Comparison of ENCODE assay signal across 8 mouse cellular contexts in the genomic region with DNA sequence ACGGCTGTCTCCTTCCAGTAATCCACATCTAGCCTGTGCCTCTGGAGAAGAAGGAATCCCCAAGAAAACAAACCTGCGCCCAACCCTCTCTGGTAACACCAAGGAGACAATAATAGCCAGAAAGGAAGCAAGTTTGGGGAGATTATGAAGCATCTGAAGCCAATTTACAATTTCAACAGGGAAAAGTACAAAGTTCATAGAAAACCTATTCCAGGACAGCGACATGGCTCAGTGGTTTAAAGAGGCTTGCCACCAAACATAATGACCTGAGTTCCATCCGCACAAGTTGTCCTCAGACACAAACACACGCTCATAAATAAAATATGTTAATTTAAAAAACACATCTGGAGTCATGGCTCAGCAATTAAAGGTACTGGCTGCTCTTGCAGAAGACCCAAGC. TPM values are rescaled to one million over a fixed set of nuclear protein-coding genes. Genes with fewer than 3 reads are reported as not detected.
DNase-seq lines count a peak whose midpoint lies in the region; ATAC-seq and TF ChIP-seq lines count a peak whose summit lies in the region.

No protein-coding gene starts in this region.

- H3K4me3 ChIP-seq in erythroblast, embryonic 14.5 days (replicated peaks): peak overlapping the region; percentile 87
- peak overlapping the region; percentile 96 for H3K4me3 ChIP-seq in spleen, adult 2 months (ENCODE audit: extremely low read depth, insufficient read depth, insufficient read length)
- H3K4me3 ChIP-seq in limb, embryonic 15.5 days: peak overlapping the region; percentile 99
- peak overlapping the region; percentile 77 for H3K4me3 ChIP-seq in stomach, embryonic 16.5 days (replicated peaks; ENCODE audit: low read length)

- peak overlapping the region; percentile 69 for H3K27ac ChIP-seq in spleen, adult 2 months (ENCODE audit: insufficient read depth, low read length)
- 0 out of 2 replicates have a peak overlapping the region, but pooled peaks have one; percentile 75 for H3K27ac ChIP-seq in limb, embryonic 15.5 days
- H3K27ac ChIP-seq in stomach, embryonic 16.5 days (ENCODE audit: low read length): peak overlapping the region; percentile 74

- H3K4me1 ChIP-seq in erythroblast, embryonic 14.5 days (ENCODE audit: control insufficient read depth): peaks cover 54% of the 10 kb centered on the region
- H3K4me1 ChIP-seq in spleen, adult 2 months (ENCODE audit: control insufficient read depth, insufficient read depth, insufficient read length): peaks cover 16% of the 10 kb centered on the region
- peaks cover 25% of the 10 kb centered on the region for H3K4me1 ChIP-seq in limb, embryonic 15.5 days
- peaks cover 36% of the 10 kb centered on the region for H3K4me1 ChIP-seq in stomach, embryonic 16.5 days (ENCODE audit: control insufficient read depth, insufficient read depth, low read length)

- 0 out of 2 replicates have a peak overlapping the region, but pooled peaks have one; percentile 23 for H3K9ac ChIP-seq in limb, embryonic 15.5 days
- H3K9ac ChIP-seq in stomach, embryonic 16.5 days (ENCODE audit: low read length): peak overlapping the region; percentile 72

- no peak for TF ChIP-seq POLR2A in spleen, adult 2 months (IDR thresholded peaks at IDR 0.05; ENCODE audit: low read depth, low read length)

- no peaks in the 10 kb centered on the region for H3K9me3 ChIP-seq in erythroblast, embryonic 14.5 days (ENCODE audit: control insufficient read depth, low read length)
- H3K9me3 ChIP-seq in limb, embryonic 15.5 days: no peaks in the 10 kb centered on the region
- H3K9me3 ChIP-seq in stomach, embryonic 16.5 days (replicated peaks; ENCODE audit: control insufficient read depth, low read length): no peaks in the 10 kb centered on the region

- peak overlapping the region; percentile 77 for H3K4me2 ChIP-seq in limb, embryonic 15.5 days
- peak overlapping the region; percentile 83 for H3K4me2 ChIP-seq in stomach, embryonic 16.5 days (ENCODE audit: low read depth, low read length)

- no peak for DNase-seq in spleen, adult 2 months (ENCODE audit: low read depth in 1 of 2, low spot score in 2 of 2)
- DNase-seq in spleen, postnatal 36 days (ENCODE audit: low spot score in 2 of 2): no peak
- DNase-seq in cerebellum, postnatal 14 days: no peak
- no peak for DNase-seq in c-Kit-positive CD71-positive TER-119-positive erythroid progenitor cells, embryonic 14.5 days (ENCODE audit: low spot score)

- 52% methylated on average over 5 of the region's 5 CpGs for WGBS in spleen, adult 2 months
- WGBS in limb, embryonic 15.5 days: 33% methylated on average over 5 of the region's 5 CpGs
- WGBS in stomach, embryonic 16.5 days: 42% methylated on average over 5 of the region's 5 CpGs

- ATAC-seq in erythroblast, adult 5-6 weeks (replicated peaks; ENCODE audit: low FRiP score, poor library complexity, severe bottlenecking): no peak
- ATAC-seq in limb, embryonic 15.5 days (ENCODE audit: insufficient number of reproducible peaks, low FRiP score, low TSS enrichment, low read depth): no peak
- no peak for ATAC-seq in stomach, embryonic 16.5 days (ENCODE audit: insufficient read depth, low FRiP score)

- H3K36me3 ChIP-seq in erythroblast, embryonic 14.5 days (ENCODE audit: control insufficient read depth): peaks cover 18% of the 10 kb centered on the region
- no peaks in the 10 kb centered on the region for H3K36me3 ChIP-seq in spleen, adult 2 months (ENCODE audit: control insufficient read depth, insufficient read depth, low read length)
- H3K36me3 ChIP-seq in limb, embryonic 15.5 days: no peaks in the 10 kb centered on the region
- H3K36me3 ChIP-seq in stomach, embryonic 16.5 days (ENCODE audit: control insufficient read depth, insufficient read depth, low read length): no peaks in the 10 kb centered on the region

- no peak for TF ChIP-seq CTCF in spleen, adult 2 months (IDR thresholded peaks at IDR 0.05; ENCODE audit: extremely low read depth, insufficient read depth, insufficient read length, insufficient replicate concordance)

- H3K27me3 ChIP-seq in erythroblast, embryonic 14.5 days (ENCODE audit: control insufficient read depth): no peaks in the 10 kb centered on the region
- H3K27me3 ChIP-seq in spleen, adult 2 months (ENCODE audit: control insufficient read depth, insufficient read depth, low read length): no peaks in the 10 kb centered on the region; the same call in 1 of the 2 replicates
- no peaks in the 10 kb centered on the region for H3K27me3 ChIP-seq in limb, embryonic 15.5 days
- no peaks in the 10 kb centered on the region for H3K27me3 ChIP-seq in stomach, embryonic 16.5 days (ENCODE audit: control insufficient read depth, insufficient read depth, low read length)

RNA-seq across cellular contexts. Expression of gene Gatad2a, which starts 21.4 kb away (rescaled TPM):
- polyA plus RNA-seq in erythroblast, embryonic 14.5 days (2012): 5.9 and 8.1 TPM in 2 replicates
- total RNA-seq in erythroblast, adult 5-6 weeks (2015; ENCODE audit: low replicate concordance): 22.8 and 30.2 TPM in 2 replicates
- total RNA-seq in erythroblast, adult 5-6 weeks (2017; ENCODE audit: low replicate concordance): 25.7 and 31.8 TPM in 2 replicates
- 45.8 and 64.6 TPM in 2 replicates for polyA plus RNA-seq in spleen, adult 2 months (2012; rRNA removed)
- 36.3 and 39.7 TPM in 2 replicates for polyA plus RNA-seq in limb, embryonic 15.5 days (2015; fragmentation: Nextera tagmentation; extraction: Ambion mirVana)
- polyA plus RNA-seq in stomach, embryonic 16.5 days (2015; fragmentation: Nextera tagmentation; extraction: Ambion mirVana): 29.7 and 32.3 TPM in 2 replicates
